Mouse (Mus musculus) liver, adult 2 months (tissue): ENCODE results near the gene Dld. TPM values are rescaled to one million over a fixed set of nuclear protein-coding genes. Genes with fewer than 3 reads are reported as not detected.

Source experiments
- DNase-seq: peaks from one replicate; pipeline ENCODE4 v3.0.0-alpha.2; 2011; ENCODE audit warnings: low read depth, low spot score; ENCODE audit errors: extremely low read depth
- H3K27ac ChIP-seq: fragments of 200-500 bp; replicated peaks from 2 replicates; pipeline ENCODE4 v1.5.1; 2012; ENCODE audit warnings: low read depth, mild to moderate bottlenecking, control low read depth, inconsistent platforms, low read length; ENCODE audit not compliant: insufficient read depth
- H3K27me3 ChIP-seq: fragments of 200-500 bp; 2 replicates; pipeline ENCODE4 v1.6.1; 2012; ENCODE audit warnings: mild to moderate bottlenecking, moderate library complexity, low read length, inconsistent platforms; ENCODE audit not compliant: control insufficient read depth, insufficient read depth
- H3K36me3 ChIP-seq: fragments of 200-500 bp; 2 replicates; pipeline ENCODE4 v1.6.1; 2012; ENCODE audit warnings: low read length, inconsistent platforms; ENCODE audit not compliant: control insufficient read depth, insufficient read depth
- H3K4me1 ChIP-seq: fragments of 200-500 bp; 2 replicates; pipeline ENCODE4 v1.6.1; 2011; ENCODE audit warnings: low read length; ENCODE audit not compliant: control insufficient read depth, insufficient read depth
- H3K4me3 ChIP-seq: fragments of 200-500 bp; 2 replicates; pipeline ENCODE4 v1.5.1; 2011; ENCODE audit warnings: low read depth, mild to moderate bottlenecking, control low read depth, low read length, moderate library complexity; ENCODE audit not compliant: insufficient read depth
- H3K79me2 ChIP-seq: fragments of 200-500 bp; 2 replicates; pipeline ENCODE4 v1.6.1; 2012; ENCODE audit warnings: inconsistent platforms, mild to moderate bottlenecking, low read length, moderate library complexity; ENCODE audit not compliant: control insufficient read depth, insufficient read depth
- H3K9ac ChIP-seq: fragments of 200-500 bp; 2 replicates; pipeline ENCODE4 v1.6.1; 2012; ENCODE audit warnings: low read depth, mild to moderate bottlenecking, control low read depth, inconsistent platforms, low read length
- CTCF ChIP-seq: fragments of 200-500 bp; IDR thresholded peaks from 2 replicates; pipeline ENCODE4 v1.5.1; 2011; ENCODE audit warnings: low read depth, low read length, control low read depth
- POLR2A ChIP-seq: fragments of 200-500 bp; IDR thresholded peaks from 2 replicates; pipeline ENCODE4 v1.6.1; 2011; ENCODE audit warnings: low read length, control low read depth; ENCODE audit not compliant: insufficient read depth; ENCODE audit errors: extremely low read depth
- WGBS: fragments of 180-500 bp; shearing (Covaris S2); methylation state at CpG from one replicate; pipeline ENCODE4 v1.1.7; 2018; 5-methylcytosine and 5-hydroxymethylcytosine counted together
- polyA plus RNA-seq: library from polyadenylated mRNA; depleted of rRNA; stranded (reverse); fragments of >200 nt; gene quantifications from 2 replicates; pipeline ENCODE4 v1.2.3, GENCODE M21; 2012; rRNA removed
- total RNA-seq: library from RNA; depleted of rRNA; stranded (reverse); fragments of >200 nt; gene quantifications from 2 replicates; pipeline ENCODE4 v1.2.3, GENCODE M21; 2014; rRNA removed

Gene Dld
- total and polyA plus RNA-seq, 2 experiments = 17.4 to 117 TPM

DNA sequence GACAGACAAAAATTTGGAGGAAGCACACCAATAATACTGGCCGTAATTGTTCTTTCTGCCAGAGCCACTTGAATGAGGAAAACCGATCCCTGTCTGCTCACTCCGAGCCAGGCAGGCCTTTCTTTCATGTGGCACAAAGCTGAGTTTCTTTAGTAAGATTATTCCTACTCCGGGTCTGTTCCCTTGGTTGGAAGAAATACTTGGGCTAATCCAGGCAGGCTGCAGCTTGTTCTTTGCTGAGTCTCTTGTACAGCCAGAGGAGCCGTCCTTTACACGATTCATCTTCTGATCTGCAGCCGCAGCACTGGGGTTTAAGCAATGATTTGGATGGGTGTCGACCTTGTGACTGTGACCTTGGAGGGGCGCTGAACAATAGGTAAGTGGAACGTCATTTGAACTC lies 62.2 kb downstream of the Dld start:
- Histone ChIP-seq H3K4me3 (no peak overlapping the region), H3K27ac (no peak overlapping the region), H3K4me1 (peaks cover 4% of the 10 kb centered on the region), H3K79me2 (no peaks in the 10 kb centered on the region), H3K27me3 (peaks cover 23% of the 10 kb centered on the region), H3K9ac (no peak overlapping the region), H3K36me3 (no peaks in the 10 kb centered on the region)
- 93% methylated on average over 10 of the region's 10 CpGs for WGBS
- DNase-seq = no peak
- TF ChIP-seq CTCF (no peak), POLR2A (no peak)

DNA sequence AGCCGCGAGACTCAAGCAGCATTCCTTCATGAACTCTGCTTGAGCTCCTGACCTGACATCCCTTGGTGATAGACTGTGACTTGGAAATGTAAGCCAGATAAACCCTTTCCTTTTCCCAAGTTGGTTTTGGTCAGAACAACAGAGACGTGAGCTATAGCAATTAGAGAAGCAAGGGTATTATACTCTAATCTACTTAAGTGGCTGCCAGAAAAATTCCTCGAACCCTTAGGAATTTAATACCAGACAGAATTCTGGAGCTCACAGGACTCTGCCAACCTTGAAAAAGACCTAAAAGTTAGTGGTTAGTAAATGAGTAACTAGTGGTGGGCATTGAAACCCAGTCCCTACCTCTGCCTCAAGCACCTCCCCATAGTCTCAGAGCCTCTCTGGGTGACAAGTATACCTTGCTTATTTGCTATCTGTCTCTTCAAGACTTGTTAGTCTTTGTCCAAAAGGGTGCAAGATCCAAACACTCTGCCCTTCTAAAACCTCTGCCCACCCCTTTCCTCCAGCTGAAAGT lies 67.6 kb downstream of the Dld start:
- Histone ChIP-seq H3K4me3 (no peak overlapping the region), H3K9ac (no peak overlapping the region), H3K27me3 (peaks cover 18% of the 10 kb centered on the region), H3K36me3 (no peaks in the 10 kb centered on the region), H3K4me1 (peaks cover 6% of the 10 kb centered on the region), H3K79me2 (no peaks in the 10 kb centered on the region), H3K27ac (no peak overlapping the region)
- TF ChIP-seq POLR2A = no peak
- no peak for TF ChIP-seq CTCF
- no peak for DNase-seq
- WGBS = 57% methylated on average over 4 of the region's 4 CpGs

DNA sequence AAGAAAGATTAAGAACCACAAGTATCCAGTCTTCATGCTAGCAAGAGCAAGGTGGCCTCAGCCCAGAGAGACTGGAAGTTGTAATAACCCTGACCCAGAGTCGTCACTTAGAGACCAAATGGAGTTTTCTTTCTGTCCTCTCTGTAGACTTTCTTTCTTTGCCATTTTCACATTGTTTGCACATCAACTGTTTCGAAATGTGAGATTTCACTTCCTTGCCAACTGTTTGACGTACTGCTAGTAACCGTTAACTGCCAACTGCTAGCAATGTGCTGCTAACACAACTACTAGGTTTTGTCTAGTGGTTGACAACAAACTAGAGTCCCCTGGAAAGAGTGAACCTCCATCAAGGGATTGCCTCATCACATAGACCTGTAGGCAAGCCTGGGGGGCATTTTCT lies 68.1 kb downstream of the Dld start:
- TF ChIP-seq CTCF = no peak
- no peak for TF ChIP-seq POLR2A
- 23% methylated on average over 4 of the region's 4 CpGs for WGBS
- Histone ChIP-seq H3K27ac (no peak overlapping the region), H3K4me1 (peaks cover 6% of the 10 kb centered on the region), H3K9ac (no peak overlapping the region), H3K79me2 (no peaks in the 10 kb centered on the region), H3K4me3 (no peak overlapping the region), H3K36me3 (no peaks in the 10 kb centered on the region), H3K27me3 (peaks cover 17% of the 10 kb centered on the region)
- peak; percentile 90 for DNase-seq

DNA sequence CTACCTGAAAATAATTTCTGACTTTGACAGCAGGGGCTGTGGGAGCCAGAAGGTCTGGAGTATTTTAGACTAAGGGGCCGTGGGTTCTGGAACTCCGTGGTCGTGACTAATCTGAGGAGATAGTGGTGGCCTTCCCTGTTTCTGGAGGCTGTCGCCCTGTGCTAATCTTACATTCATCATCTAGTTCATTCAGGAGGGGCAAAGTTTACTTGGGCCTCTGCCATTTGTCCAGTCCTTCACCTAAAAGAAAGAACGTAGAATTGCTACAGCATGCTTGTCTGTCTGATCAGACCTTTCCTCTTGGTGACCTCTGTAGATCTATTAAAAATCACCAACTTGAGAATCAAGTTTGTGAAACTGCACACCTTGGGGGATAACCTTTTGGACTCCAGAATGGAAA lies 69.0 kb downstream of the Dld start:
- 68% methylated on average over 5 of the region's 5 CpGs for WGBS
- DNase-seq = no peak
- H3K27ac ChIP-seq = no peak overlapping the region

More for the DNA sequence above, 69.0 kb downstream of the Dld start:
- no peak overlapping the region for H3K4me3 ChIP-seq
- H3K27me3 ChIP-seq = peaks cover 9% of the 10 kb centered on the region
- no peaks in the 10 kb centered on the region for H3K36me3 ChIP-seq
- peaks cover 6% of the 10 kb centered on the region for H3K4me1 ChIP-seq
- H3K79me2 ChIP-seq = no peaks in the 10 kb centered on the region
- no peak overlapping the region for H3K9ac ChIP-seq
- no peak for TF ChIP-seq CTCF
- no peak for TF ChIP-seq POLR2A

Other genes starting within 250 kb of the Dld start
- not detected in 2 replicates for gene Gm6993, start 110.7 kb downstream of the Dld start, total RNA-seq
- gene Gm6993, start 110.7 kb downstream of the Dld start, polyA plus RNA-seq = not detected in 2 replicates
- 7.3 TPM in 2 replicates for gene Lamb1, start 86.2 kb downstream of the Dld start, total RNA-seq
- gene Lamb1, start 86.2 kb downstream of the Dld start, polyA plus RNA-seq = 2.7 and 2.8 TPM in 2 replicates
- 0.37 TPM in 1 of 2 replicates, not detected in the other for gene Slc26a3, start 39.4 kb upstream of the Dld start, total RNA-seq
- gene Slc26a3, start 39.4 kb upstream of the Dld start, polyA plus RNA-seq = 0.06 and 0.09 TPM in 2 replicates
- gene Cbll1, start 148.2 kb upstream of the Dld start, total RNA-seq = 2.2 and 3.0 TPM in 2 replicates
- 2.8 and 3.4 TPM in 2 replicates for gene Cbll1, start 148.2 kb upstream of the Dld start, polyA plus RNA-seq
- gene Slc26a4, start 208.5 kb upstream of the Dld start, total RNA-seq = 0.20 and 0.92 TPM in 2 replicates
- gene Slc26a4, start 208.5 kb upstream of the Dld start, polyA plus RNA-seq = 0.42 and 1.4 TPM in 2 replicates